Mouse (Mus musculus): Measurements from ENCODE around the gene Npc2.

- TF ChIP-seq POLR2A (IDR thresholded peaks at IDR 0.05; ENCODE audit: insufficient read depth, low read depth, low read length) (no peak), CTCF (IDR thresholded peaks at IDR 0.05) (no peak), EP300 (IDR thresholded peaks at IDR 0.05; ENCODE audit: insufficient read depth, low read depth, low read length) (no peak)
Observed at GRCm38 (mm10) chr12:84767510-84767909, 5.4 kb downstream of the Npc2 start.

Measured in heart, adult 2 months (tissue).